Mouse (Mus musculus) B cell, adult 62 days (primary cell): Measurements from ENCODE around the gene Bad. TPM values are rescaled to one million over a fixed set of nuclear protein-coding genes. Genes with fewer than 3 reads are reported as not detected.

Experiments
- total RNA-seq: library from RNA; stranded (reverse); gene quantifications from 4 replicates; pipeline ENCODE4 v1.2.4, GENCODE M21; 2023

The Bad gene
- 9.9 to 10.3 TPM (median 10.1 TPM) in 4 replicates for total RNA-seq

DNA sequence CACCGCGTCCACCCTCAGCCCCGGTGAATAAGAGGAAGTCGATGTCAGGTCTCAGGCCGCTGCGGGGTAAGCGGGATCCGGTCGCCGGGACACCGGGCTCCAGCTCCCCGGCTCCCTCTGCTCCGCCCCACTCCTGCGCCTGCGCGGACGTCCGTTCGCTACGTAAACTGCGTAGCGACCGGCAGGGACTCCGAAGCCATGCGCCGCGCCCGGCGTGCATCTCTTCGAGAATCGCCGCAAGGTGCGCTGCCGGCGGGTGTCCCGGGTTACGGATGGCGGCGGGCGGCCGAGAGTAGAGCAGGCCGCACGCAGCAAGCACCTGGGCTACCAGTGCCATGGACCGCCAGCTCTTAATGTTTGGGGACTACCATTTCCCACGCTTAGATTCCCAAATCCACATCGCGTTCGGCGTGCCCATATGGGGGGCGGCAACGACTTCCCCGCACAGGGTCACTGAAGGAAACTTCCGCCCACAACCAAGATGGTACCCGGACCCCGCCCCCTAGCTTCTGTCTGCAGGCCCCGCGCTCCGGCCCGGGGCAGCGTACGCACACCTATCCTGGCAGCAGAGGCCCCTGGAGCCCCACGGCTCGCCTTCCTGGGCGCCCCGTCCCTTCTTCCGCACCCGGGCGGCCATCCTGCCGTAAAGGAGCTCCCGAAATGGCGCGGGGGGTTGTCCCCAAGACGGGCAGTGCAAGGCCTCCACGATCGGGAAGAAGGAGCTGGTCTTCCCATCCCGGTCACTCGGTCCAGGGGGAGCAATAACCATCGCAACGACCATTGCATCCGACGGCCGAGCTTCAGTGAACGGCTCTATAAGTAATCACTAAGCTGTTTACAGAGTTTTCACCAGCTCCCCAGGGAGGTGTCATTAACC lies at the start of gene Bad:
TSS of gene Bad (plus strand) at position 490 of the 877 bp plus-strand sequence.

DNA sequence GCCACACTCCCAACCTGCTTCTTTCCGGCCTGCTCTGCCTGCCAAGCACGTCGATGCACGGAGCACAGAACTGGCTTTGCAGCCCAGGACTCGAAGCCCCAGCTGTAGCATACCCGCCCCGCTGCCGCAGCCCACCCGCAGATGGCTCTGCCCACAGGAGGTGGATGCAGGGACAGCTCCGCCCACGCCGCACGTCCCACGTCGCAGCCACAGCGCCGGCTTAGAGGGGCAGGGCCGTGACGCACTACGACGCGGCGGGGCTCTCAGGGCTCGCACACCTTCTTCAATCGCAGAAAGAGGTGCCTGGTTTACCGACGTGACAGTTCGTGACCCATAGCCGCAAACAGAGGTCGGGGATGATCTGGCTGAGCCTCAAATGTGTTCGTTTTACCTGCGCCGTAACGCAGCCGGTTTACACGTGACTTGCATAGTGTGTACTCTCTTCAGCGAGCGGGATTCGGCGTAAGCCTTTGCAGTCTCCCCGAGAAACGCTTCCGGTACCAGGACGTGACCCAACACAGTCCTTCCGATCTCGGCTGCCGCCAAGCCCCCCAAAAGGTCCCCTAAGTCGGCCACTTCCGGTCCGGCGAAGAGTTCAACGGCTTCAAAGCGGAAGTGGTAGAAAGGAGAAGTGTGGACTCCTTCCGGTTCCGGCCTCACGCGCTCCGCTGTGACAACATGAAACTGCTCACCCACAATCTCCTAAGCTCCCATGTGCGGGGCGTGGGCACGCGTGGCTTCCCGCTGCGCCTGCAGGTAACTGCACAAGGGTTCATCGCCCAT lies 32.0 kb upstream of the Bad start, which contains the start of the genes Trmt112 and Prdx5:
TSS of gene Trmt112 (plus strand) at position 192 of the 783 bp plus-strand sequence.
TSS of gene Prdx5 (minus strand) at position 600 of the 783 bp plus-strand sequence.

DNA sequence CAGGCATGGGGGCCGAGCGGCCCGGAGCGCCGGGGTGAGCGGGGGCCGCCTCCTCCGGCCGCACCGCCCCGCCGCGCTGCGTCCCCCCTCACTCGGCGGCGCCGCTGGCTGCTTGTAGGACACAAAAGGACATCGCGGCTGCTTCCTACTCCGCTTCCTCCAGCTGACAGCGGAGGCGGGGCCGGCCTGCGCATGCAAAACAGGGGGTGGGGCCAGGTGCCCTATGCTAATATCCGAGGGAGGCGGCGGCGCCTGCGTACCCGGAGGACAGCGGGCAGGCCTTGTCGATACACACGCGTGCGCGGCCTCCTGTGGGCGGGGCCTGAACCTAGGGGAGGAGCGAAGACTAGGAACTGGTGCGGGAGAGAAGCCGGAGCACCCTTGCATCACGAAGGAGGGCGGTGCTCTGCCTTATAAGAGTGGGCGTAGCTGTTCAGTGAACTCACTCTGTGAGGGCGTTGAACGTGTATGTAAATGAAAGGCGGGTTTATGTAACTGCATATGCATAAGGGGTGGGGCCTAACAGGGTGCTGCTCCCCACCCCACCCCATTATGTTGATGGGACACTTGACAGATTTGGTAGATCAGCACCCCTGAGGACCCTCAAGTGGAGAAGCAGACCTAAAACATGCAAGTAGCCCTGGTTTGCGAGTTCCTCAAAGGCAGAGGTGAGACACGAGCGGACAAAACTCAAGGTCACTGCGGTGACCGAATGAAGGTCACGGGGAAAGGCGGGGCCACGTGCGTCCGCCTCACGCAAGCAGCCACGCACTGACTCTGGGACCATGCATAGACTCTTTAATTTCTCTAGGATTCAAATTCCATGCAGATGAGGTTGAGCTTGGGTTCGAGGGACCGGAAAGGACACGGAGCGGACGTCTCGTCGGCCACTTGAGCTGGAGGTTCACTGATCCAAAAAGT lies 19.8 kb upstream of the Bad start, which contains the start of gene Esrra:
TSS of gene Esrra (minus strand) at position 167 of the 921 bp plus-strand sequence.

DNA sequence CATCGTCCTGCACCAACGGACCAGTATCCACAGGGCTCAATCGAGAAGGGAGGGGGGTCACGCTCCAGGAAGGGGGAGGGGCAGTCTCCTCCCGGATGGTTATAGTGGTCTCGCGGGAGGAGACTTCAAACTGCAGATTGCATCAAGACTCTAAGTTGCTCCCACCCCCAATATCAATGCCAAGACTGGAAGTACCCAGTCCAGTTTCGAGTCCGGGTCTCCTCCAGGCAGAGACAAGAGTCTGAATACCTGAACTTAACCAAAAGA lies 16.4 kb upstream of the Bad start, which contains the start of gene Catsperz:
TSS of gene Catsperz (minus strand) at position 74 of the 267 bp plus-strand sequence.

DNA sequence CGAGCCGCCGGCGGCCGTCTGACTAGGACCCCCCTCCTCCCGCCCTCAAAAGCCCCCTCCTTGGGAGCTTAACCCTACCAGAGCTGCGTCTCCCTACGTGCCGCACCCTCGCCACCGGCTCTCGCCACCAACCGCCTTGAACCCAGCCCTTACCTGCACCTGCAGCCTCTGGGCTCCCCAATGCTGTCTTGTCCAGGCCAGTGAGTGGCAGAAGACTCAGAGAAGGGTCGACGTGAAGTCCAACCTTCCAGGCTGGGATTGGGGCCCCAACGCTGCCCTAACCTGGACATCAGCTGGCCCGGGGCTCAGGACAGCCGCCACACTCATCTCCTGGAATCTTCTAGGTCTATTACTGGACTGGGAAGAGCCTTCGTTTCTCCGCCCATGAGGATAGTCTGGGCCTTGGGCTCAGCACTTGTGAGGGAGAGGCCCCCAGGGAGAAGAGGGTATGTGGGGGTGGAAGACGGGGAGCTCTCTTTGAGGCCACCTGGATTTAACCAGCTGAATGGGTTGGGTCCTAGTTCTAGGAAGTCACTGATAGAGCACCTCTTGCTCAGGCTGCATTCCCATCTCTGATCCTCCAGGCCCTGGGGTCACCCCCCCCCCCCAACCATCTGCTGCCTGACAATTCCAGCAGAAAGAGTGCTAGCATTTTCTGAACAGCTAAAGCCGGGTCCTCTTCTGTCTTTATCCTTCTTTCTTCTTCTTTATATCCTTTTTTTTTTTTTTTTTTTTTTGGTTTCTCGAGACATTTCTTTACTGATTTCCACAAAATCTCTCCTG lies 7.3 kb upstream of the Bad start, which contains the start of gene Kcnk4:
TSS of gene Kcnk4 (minus strand) at position 321 of the 783 bp plus-strand sequence.

DNA sequence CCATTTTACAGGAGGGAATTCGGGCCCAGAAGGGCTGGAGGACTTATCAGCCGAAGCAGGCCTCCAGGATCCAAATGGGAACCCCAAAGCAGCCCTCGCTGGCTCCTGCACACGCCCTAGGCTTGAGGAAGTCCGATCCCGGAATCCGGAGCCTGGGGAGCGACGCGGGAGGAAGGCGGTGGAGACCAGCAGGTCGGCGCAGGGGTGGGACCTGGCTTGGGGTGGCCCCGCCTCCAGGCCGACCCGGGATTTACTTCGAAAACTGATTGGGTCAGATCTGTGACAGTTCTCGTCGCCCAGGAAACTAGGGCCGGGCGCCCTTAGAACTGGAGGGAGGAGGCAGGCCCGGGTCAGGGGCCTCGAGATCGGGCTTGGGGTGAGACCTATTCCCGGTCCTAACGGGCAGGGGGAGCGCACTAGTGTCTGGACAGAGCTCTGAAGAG lies 609 bp downstream of the Bad start, which contains the start of gene Gpr137:
TSS of gene Gpr137 (minus strand) at position 232 of the 443 bp plus-strand sequence.

DNA sequence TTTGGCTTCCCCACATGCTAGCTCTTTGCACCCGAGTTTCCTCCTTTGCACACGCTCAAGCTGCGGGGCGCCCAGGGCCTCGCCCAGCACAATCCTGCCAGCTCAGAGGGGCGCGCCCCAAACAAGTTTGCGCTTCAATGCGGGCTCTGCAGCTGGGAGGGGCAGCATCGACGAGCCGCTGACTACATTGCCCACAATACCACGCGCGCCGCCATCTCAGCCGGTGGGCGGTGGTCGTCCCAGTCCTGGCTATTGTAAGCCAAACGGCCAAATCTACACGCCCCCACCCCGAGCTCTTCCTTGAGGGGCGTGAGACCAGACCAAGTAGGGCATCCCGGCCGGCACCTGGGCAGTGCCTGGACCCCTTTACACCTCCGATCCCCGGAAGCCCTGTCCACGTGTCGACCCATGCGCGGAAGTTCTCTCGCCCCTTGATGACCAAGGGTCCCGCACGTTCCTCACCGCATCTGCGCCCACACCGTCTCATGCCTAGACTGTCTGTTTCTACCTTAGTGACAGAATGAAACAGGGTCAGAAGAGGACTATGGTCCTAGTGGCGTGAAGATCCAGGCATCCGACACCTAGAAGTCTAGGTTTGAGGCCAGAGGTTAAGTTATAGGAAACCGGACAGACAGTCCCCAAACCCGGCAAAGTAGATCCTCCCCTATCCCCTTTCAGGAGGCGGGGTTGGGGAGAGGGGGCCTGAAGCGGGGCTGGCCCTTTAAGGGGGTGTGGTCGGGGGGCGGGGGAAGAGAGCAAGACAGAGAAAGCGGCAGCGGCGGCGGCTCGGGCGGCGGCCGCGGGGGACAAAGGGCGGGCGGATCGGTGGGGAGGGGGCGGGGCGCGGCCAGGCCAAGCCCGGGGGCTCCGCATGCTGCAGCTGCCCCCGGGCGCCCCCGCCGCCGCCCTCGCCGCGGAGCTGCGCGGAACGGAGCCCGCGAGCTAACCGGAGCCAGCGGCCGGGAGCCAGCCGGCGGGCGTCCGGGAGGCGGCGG lies 32.8 kb downstream of the Bad start, which contains the start of gene Ppp1r14b:
TSS of gene Ppp1r14b (plus strand) at position 758 of the 995 bp plus-strand sequence.

DNA sequence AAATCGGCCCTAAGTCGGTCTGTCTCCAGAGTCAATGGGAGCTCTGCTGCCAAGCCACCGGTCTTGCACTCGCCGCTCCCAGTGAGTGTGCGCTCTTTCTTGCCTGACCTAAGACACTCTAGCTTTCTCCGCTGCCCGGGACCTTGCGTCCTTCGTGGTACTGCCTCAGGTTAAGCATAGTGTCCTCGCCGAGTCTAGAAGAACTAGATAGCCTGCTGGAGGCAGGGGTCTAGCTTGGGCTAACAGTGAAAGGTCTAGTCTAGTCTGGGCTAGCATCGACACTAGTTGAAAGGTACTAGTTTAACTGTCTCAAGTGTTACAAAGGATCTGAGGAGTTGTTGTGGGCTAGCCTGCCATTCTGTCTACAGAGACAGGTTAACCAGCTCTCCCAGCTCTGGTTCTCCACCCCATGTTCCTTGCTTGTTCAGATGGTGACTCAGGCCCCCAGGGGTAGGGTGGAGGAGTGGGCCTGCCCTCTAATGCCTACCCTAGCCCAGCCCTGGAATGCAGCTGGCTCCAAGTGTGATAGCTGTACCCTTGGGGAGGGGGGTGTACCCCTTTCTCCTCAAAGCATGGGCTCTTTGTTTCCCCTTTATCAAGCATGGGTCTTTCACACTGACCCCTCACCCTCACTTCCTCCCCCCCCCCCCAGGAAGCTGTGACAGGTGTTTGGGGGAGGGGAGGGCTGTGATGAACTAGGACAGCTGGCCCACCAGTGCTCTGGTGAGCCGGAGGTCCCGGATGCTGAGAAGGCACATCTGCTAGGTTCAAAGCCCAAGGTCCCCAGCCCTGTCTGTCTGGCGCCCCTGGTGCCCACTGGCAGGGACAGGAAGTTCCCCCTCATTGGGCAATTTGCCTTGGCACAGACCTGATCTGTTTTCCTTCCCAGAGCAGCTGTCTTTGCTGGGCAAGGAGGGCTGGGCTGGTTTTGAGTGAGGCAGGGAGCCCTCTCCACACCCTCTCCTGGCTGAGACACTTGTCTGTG lies 34.2 kb downstream of the Bad start, which contains the start of gene Plcb3:
TSS of gene Plcb3 (minus strand) at position 934 of the 985 bp plus-strand sequence.

DNA sequence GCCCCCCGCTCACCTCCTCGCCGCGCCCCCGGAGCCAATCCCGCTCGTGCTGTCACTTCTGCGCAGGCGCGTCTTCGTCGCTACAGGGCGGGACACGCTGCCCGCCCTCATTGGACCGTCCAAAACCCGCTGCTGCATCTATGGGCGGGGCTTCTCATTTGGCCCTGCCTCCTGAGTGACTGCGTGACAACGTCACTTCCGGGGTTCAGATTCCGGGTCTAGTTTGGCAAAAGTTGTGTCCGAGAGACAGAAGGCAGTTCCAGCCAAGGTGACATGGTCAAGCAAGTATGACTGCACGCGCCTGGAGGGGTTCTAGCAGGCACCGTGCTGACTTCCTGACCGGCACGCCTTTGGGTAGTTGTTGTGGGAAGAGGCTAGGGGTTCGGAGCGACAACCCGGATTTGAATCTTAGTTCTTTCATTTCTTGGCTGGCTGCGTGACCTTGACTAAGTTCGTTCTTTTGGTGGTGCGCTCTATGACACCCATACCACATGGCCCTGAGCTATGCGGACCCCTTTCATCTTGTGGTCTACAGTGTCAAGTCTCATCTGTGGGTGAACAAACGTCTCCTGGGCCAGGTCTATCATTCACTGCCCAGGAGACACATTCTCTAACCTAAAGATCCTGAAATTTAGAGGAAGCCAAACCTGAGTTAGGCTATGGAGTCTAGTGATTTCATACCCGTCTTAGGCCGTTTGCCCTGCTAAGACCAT lies 38.9 kb downstream of the Bad start, which contains the start of gene Fkbp2:
TSS of gene Fkbp2 (minus strand) at position 121 of the 713 bp plus-strand sequence.

DNA sequence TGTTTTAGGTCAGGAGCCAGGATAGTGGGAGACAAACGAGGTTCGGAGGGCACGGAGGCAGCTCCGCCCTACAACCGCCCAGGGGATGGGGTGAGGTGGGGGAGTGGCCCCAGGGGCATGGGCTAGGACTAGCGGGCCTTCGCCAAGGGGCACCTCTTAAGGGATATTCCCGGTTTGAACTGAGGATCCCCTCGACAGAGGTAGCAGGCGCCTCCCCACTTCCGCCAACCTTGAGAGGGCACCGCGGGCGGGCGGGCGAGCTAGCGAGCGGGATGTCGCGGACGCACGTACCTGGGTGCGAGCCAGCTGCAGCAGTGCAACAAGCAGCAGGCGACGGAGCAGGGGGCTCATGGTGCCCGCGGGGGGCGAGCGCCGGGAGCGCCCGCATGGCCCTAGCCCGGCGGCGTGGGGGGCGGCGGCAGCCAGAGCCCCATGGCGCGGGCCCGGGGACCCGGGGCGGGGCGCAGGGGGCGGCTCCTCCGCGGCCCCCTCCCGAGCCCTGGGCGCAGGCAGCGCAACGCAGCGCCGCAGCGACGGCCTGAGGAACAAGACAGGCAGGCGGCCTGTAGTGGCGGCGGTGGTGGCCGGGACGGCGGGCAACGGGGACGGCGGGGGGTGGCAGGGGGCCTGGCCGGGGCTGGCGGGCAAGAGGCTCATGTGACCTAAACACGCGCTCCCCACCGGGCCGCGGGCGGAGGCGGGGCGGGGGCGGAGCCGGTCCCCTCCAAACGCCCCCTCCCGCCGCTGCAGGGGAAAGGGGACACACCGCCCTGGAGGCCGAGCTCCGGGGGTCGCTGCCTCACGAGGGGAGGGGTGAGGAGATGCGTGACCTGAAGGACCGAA lies 45.6 kb downstream of the Bad start, which contains the start of gene Vegfb:
TSS of gene Vegfb (minus strand) at position 591 of the 843 bp plus-strand sequence.

DNA sequence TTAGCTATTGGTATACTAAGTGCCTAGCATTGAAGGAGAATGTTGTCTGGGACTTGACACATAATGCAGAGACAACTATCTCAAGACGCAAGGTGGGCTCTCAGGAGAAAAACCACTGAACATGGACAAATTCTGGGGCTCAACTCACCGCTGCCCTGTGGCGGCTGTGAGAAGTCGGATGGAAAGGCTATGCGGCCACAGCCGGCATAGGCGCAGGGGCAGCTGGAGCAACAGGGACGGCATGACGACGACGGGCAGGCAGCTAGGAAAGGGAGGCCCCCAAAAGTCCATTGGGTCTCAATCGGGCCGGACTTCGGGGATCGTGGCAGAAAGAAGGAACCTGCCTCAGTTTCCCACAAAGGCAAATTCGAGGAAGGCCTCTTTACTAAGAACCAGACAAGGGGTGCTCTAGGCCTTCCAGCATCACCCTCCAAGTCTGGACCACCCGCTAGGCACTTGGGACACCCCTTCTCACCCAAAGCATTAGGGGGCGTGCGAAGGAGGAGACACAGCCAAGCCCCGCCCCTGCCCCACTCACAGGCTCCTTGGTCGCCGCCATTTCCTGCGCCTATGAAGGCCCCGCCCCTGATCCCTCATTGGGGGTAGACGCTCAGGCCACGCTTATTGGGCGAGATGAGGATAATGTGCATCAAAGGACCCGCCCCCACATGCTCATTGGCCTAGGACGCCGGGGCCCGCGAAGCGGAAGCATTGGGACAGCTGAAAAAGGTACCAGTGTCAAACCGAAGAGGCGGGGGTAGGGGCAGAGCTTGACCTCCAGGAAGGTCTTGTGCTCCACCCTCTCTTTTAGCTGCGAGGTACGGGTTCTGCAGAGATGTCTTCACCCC lies 50.6 kb downstream of the Bad start, which contains the start of gene Dnajc4:
TSS of gene Dnajc4 (minus strand) at position 562 of the 848 bp plus-strand sequence.

DNA sequence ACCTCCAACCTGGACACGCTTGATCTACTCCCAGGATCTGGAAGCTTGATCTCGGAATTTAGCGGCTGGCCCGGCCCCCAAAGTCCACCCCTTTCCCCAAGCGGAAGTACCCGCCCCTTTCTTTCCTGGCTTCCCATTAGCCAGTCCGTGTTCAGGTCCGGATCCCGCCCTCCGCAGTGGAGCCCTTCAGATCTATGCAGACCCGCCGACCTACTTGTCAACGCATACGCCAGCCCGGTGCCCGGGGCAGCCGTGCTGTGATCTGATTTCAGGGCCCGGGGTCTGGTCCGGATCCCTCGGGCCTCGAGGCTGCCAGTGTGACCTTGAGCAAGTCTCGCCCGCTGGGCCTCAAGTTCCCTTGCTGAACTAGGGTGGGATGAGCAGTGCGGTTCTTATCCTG lies 54.3 kb downstream of the Bad start, which contains the start of the genes Nudt22 and Trpt1:
TSS of gene Nudt22 (minus strand) at position 112 of the 400 bp plus-strand sequence.
TSS of gene Trpt1 (plus strand) at position 126 of the 400 bp plus-strand sequence.

